Mouse (Mus musculus) MEL (cell line): Measurements from ENCODE around the gene Nfatc3. TPM values are rescaled to one million over a fixed set of nuclear protein-coding genes. Genes with fewer than 3 reads are reported as not detected.
A peak's percentile ranks its signal among the peaks of the same experiment; 100 is the strongest.

Experiments used
- DNase-seq: peaks from one replicate; pipeline ENCODE4 v3.0.0; 2011; ENCODE audit warnings: low read depth, low spot score
- H3K27ac ChIP-seq: 2 replicates; pipeline ENCODE4 v1.5.1; 2012; ENCODE audit warnings: low read depth, mild to moderate bottlenecking, control low read depth, low read length, moderate library complexity; ENCODE audit not compliant: control insufficient read depth
- H3K27me3 ChIP-seq, 2 experiments: fragments of 150-350 bp in 1 of 2; sonication (generic) in 1 of 2; 2 replicates each; pipeline ENCODE4 v1.6.1; 2012; ENCODE audit warnings: low read length in 2 of 2, mild to moderate bottlenecking in 2 of 2, improper control_type of control experiment in 1 of 2, moderate library complexity in 1 of 2; ENCODE audit not compliant: insufficient read depth in 2 of 2, control insufficient read depth in 1 of 2
- H3K36me3 ChIP-seq, 2 experiments: 2 replicates each; pipeline ENCODE4 v1.6.1; 2012 to 2014; ENCODE audit warnings: low read length in 2 of 2, improper control_type of control experiment in 1 of 2, inconsistent platforms in 1 of 2, mild to moderate bottlenecking in 1 of 2; ENCODE audit not compliant: insufficient read depth in 2 of 2, control insufficient read depth in 1 of 2
- H3K4me1 ChIP-seq, 2 experiments: fragments of 150-350 bp in 1 of 2; sonication (generic) in 1 of 2; 2 replicates each; pipeline ENCODE4 v1.6.1; 2012; ENCODE audit warnings: low read length in 2 of 2, improper control_type of control experiment in 1 of 2, mild to moderate bottlenecking in 1 of 2; ENCODE audit not compliant: insufficient read depth in 2 of 2, control insufficient read depth in 1 of 2
- H3K4me3 ChIP-seq, 2 experiments: fragments of 150-350 bp in 1 of 2; sonication (generic) in 1 of 2; 2 replicates each; pipeline ENCODE4 v1.5.1; 2012; ENCODE audit warnings: low read depth in 2 of 2, low read length in 2 of 2, mild to moderate bottlenecking in 2 of 2, moderate library complexity in 2 of 2, control low read depth in 1 of 2, improper control_type of control experiment in 1 of 2; ENCODE audit not compliant: control insufficient read depth in 1 of 2, insufficient read depth in 1 of 2
- H3K79me2 ChIP-seq: 2 replicates; pipeline ENCODE4 v1.6.1; 2012; ENCODE audit warnings: mild to moderate bottlenecking, low read length, moderate library complexity; ENCODE audit not compliant: control insufficient read depth, poor library complexity, insufficient read depth
- H3K9ac ChIP-seq: 2 replicates; pipeline ENCODE4 v1.6.1; 2012; ENCODE audit warnings: low read depth, mild to moderate bottlenecking, control low read depth, low read length, moderate library complexity; ENCODE audit not compliant: control insufficient read depth, poor library complexity, severe bottlenecking
- H3K9me3 ChIP-seq: fragments of 150-350 bp; sonication (generic); replicated peaks from 2 replicates; pipeline ENCODE4 v1.6.1; 2012; ENCODE audit warnings: mild to moderate bottlenecking, low read length, improper control_type of control experiment, moderate library complexity; ENCODE audit not compliant: insufficient read depth
- BHLHE40 ChIP-seq: IDR thresholded peaks from 2 replicates; pipeline ENCODE4 v1.6.1; 2012; ENCODE audit warnings: low read depth, mild to moderate bottlenecking, inconsistent platforms, low read length, improper control_type of control experiment, borderline replicate concordance
- CHD1 ChIP-seq: IDR thresholded peaks from 2 replicates; pipeline ENCODE4 v1.6.1; 2012; ENCODE audit warnings: low read depth, mild to moderate bottlenecking, inconsistent platforms, low read length, improper control_type of control experiment
- CHD2 ChIP-seq: IDR thresholded peaks from 2 replicates; pipeline ENCODE4 v1.6.1; 2011; ENCODE audit warnings: low read length, improper control_type of control experiment
- CTCF ChIP-seq, 3 experiments: IDR thresholded peaks in 2 of 3; conservative IDR thresholded peaks in 1 of 3; 2 replicates each; pipeline ENCODE4 v1.5.1; 2011 to 2012; ENCODE audit warnings: low read length in 3 of 3, low read depth in 2 of 3, mild to moderate bottlenecking in 2 of 3, improper control_type of control experiment in 1 of 3, inconsistent platforms in 1 of 3, mixed read lengths in 1 of 3, moderate library complexity in 1 of 3; ENCODE audit not compliant: control insufficient read depth in 1 of 3, insufficient read depth in 1 of 3, poor library complexity in 1 of 3, severe bottlenecking in 1 of 3
- E2F4 ChIP-seq: IDR thresholded peaks from 2 replicates; pipeline ENCODE4 v1.6.1; 2011; ENCODE audit warnings: low read depth, low read length, improper control_type of control experiment, borderline replicate concordance
- ELF1 ChIP-seq: IDR thresholded peaks from 2 replicates; pipeline ENCODE4 v1.6.1; 2014; ENCODE audit warnings: low read depth, mild to moderate bottlenecking, inconsistent platforms, low read length, improper control_type of control experiment, moderate library complexity
- EP300 ChIP-seq, 2 experiments: IDR thresholded peaks; 2 replicates each; pipeline ENCODE4 v1.6.1; 2011; ENCODE audit warnings: improper control_type of control experiment in 2 of 2, low read length in 2 of 2, low read depth in 1 of 2, mild to moderate bottlenecking in 1 of 2
- ETS1 ChIP-seq: IDR thresholded peaks from 2 replicates; pipeline ENCODE4 v1.6.1; 2012; ENCODE audit warnings: low read depth, mild to moderate bottlenecking, inconsistent platforms, low read length, improper control_type of control experiment, moderate library complexity
- GABPA ChIP-seq: IDR thresholded peaks from 2 replicates; pipeline ENCODE4 v1.6.1; 2012; ENCODE audit warnings: low read depth, mild to moderate bottlenecking, inconsistent platforms, low read length, improper control_type of control experiment, moderate library complexity
- GATA1 ChIP-seq: IDR thresholded peaks from 2 replicates; pipeline ENCODE4 v1.6.1; 2011; ENCODE audit warnings: low read depth, low read length, improper control_type of control experiment
- HCFC1 ChIP-seq: IDR thresholded peaks from 2 replicates; pipeline ENCODE4 v1.6.1; 2012; ENCODE audit warnings: low read depth, mild to moderate bottlenecking, inconsistent platforms, low read length, improper control_type of control experiment, moderate library complexity
- JUND ChIP-seq: IDR thresholded peaks from 2 replicates; pipeline ENCODE4 v1.6.1; 2011; ENCODE audit warnings: low read depth, mild to moderate bottlenecking, improper control_type of control experiment, low read length
- KAT2A ChIP-seq: conservative IDR thresholded peaks from 2 replicates; pipeline ENCODE4 v1.6.1; 2012; ENCODE audit warnings: low read depth, low read length, improper control_type of control experiment, inconsistent platforms
- MAFK ChIP-seq: IDR thresholded peaks from 2 replicates; pipeline ENCODE4 v1.6.1; 2011; ENCODE audit warnings: low read depth, mild to moderate bottlenecking, low read length, improper control_type of control experiment, borderline replicate concordance
- MAX ChIP-seq: IDR thresholded peaks from 2 replicates; pipeline ENCODE4 v1.6.1; 2011; ENCODE audit warnings: low read length, improper control_type of control experiment
- MAZ ChIP-seq: IDR thresholded peaks from 2 replicates; pipeline ENCODE4 v1.6.1; 2012; ENCODE audit warnings: low read depth, mild to moderate bottlenecking, inconsistent platforms, low read length, improper control_type of control experiment
- MEF2A ChIP-seq: IDR thresholded peaks from 2 replicates; pipeline ENCODE4 v1.6.1; 2014; ENCODE audit warnings: low read depth, mild to moderate bottlenecking, inconsistent platforms, low read length, improper control_type of control experiment; ENCODE audit not compliant: poor library complexity, insufficient replicate concordance, severe bottlenecking; ENCODE audit errors: extremely low read depth
- MXI1 ChIP-seq: IDR thresholded peaks from 2 replicates; pipeline ENCODE4 v1.6.1; 2011; ENCODE audit warnings: mild to moderate bottlenecking, low read depth, low read length, improper control_type of control experiment
- MYB ChIP-seq: IDR thresholded peaks from 2 replicates; pipeline ENCODE4 v1.6.1; 2011; ENCODE audit warnings: mild to moderate bottlenecking, low read depth, low read length, improper control_type of control experiment
- MYC ChIP-seq: IDR thresholded peaks from 2 replicates; pipeline ENCODE4 v1.6.1; 2011; ENCODE audit warnings: low read depth, mild to moderate bottlenecking, low read length, improper control_type of control experiment, moderate library complexity
- NELFE ChIP-seq: IDR thresholded peaks from 2 replicates; pipeline ENCODE4 v1.6.1; 2011; ENCODE audit warnings: low read depth, low read length, improper control_type of control experiment
- NRF1 ChIP-seq: IDR thresholded peaks from 2 replicates; pipeline ENCODE4 v1.6.1; 2014; ENCODE audit warnings: low read depth, mild to moderate bottlenecking, inconsistent platforms, low read length, improper control_type of control experiment, moderate library complexity; ENCODE audit not compliant: poor library complexity, insufficient read depth, severe bottlenecking
- POLR2A ChIP-seq, 2 experiments: IDR thresholded peaks; 2 replicates each; pipeline ENCODE4 v1.6.1; 2011 to 2012; ENCODE audit warnings: low read length in 2 of 2, mild to moderate bottlenecking in 2 of 2, control low read depth in 1 of 2, improper control_type of control experiment in 1 of 2, low read depth in 1 of 2, moderate library complexity in 1 of 2; ENCODE audit not compliant: control insufficient read depth in 1 of 2, insufficient read depth in 1 of 2, poor library complexity in 1 of 2
- RAD21 ChIP-seq: IDR thresholded peaks from 2 replicates; pipeline ENCODE4 v1.6.1; 2011; ENCODE audit warnings: mild to moderate bottlenecking, low read depth, low read length, improper control_type of control experiment
- RCOR1 ChIP-seq: IDR thresholded peaks from 2 replicates; pipeline ENCODE4 v1.6.1; 2012; ENCODE audit warnings: low read depth, mild to moderate bottlenecking, inconsistent platforms, low read length, improper control_type of control experiment
- SIN3A ChIP-seq: IDR thresholded peaks from 2 replicates; pipeline ENCODE4 v1.6.1; 2012; ENCODE audit warnings: low read length, improper control_type of control experiment, inconsistent platforms
- SMC3 ChIP-seq: IDR thresholded peaks from 2 replicates; pipeline ENCODE4 v1.6.1; 2011; ENCODE audit warnings: low read depth, low read length, improper control_type of control experiment
- TAL1 ChIP-seq: IDR thresholded peaks from 2 replicates; pipeline ENCODE4 v1.6.1; 2012; ENCODE audit warnings: mild to moderate bottlenecking, inconsistent platforms, low read length, moderate library complexity, mixed read lengths
- TBP ChIP-seq: IDR thresholded peaks from 2 replicates; pipeline ENCODE4 v1.8.0; 2011; ENCODE audit warnings: low read depth, low read length, improper control_type of control experiment
- UBTF ChIP-seq: IDR thresholded peaks from 2 replicates; pipeline ENCODE4 v1.6.1; 2012; ENCODE audit warnings: low read depth, mild to moderate bottlenecking, inconsistent platforms, low read length, improper control_type of control experiment, moderate library complexity, borderline replicate concordance; ENCODE audit not compliant: insufficient read depth
- USF1 ChIP-seq: IDR thresholded peaks from 2 replicates; pipeline ENCODE4 v1.6.1; 2014; ENCODE audit warnings: low read depth, mild to moderate bottlenecking, inconsistent platforms, low read length, improper control_type of control experiment, moderate library complexity
- USF2 ChIP-seq, 2 experiments: IDR thresholded peaks; 2 replicates each; pipeline ENCODE4 v1.6.1; 2011 to 2012; ENCODE audit warnings: improper control_type of control experiment in 2 of 2, low read length in 2 of 2, borderline replicate concordance in 1 of 2, inconsistent platforms in 1 of 2, low read depth in 1 of 2, mild to moderate bottlenecking in 1 of 2; ENCODE audit not compliant: insufficient read depth in 1 of 2
- ZC3H11A ChIP-seq: IDR thresholded peaks from 2 replicates; pipeline ENCODE4 v1.6.1; 2012; ENCODE audit warnings: low read depth, mild to moderate bottlenecking, inconsistent platforms, low read length, improper control_type of control experiment
- ZKSCAN1 ChIP-seq: IDR thresholded peaks from 2 replicates; pipeline ENCODE4 v1.6.1; 2012; ENCODE audit warnings: low read depth, mild to moderate bottlenecking, inconsistent platforms, low read length, improper control_type of control experiment, moderate library complexity
- ZMIZ1 ChIP-seq: IDR thresholded peaks from 2 replicates; pipeline ENCODE4 v1.6.1; 2012; ENCODE audit warnings: low read depth, mild to moderate bottlenecking, inconsistent platforms, low read length, improper control_type of control experiment, moderate library complexity
- polyA plus RNA-seq, 2 experiments: library from polyadenylated mRNA; stranded (reverse) in 1 of 2; unstranded in 1 of 2; fragments of >175 nt in 1 of 2; fragments of >200 nt in 1 of 2; gene quantifications; 2 replicates each; pipeline versions ENCODE4 v1.2.1 to v1.2.4; 2012; ENCODE audit warnings: low replicate concordance in 2 of 2, low read depth in 1 of 2; ENCODE audit not compliant: insufficient read length in 2 of 2, insufficient read depth in 1 of 2, missing spikeins in 1 of 2
- total RNA-seq: library from RNA; depleted of rRNA; stranded (reverse); fragments of 300-350 nt; gene quantifications from 2 replicates; pipeline ENCODE4 v1.2.3, GENCODE M21; 2012; rRNA removed

Gene Nfatc3
- 14.4 and 16.9 TPM in 2 replicates for total RNA-seq
- 10 to 100 TPM; 50.2 to 59.3 TPM for polyA plus RNA-seq

DNA sequence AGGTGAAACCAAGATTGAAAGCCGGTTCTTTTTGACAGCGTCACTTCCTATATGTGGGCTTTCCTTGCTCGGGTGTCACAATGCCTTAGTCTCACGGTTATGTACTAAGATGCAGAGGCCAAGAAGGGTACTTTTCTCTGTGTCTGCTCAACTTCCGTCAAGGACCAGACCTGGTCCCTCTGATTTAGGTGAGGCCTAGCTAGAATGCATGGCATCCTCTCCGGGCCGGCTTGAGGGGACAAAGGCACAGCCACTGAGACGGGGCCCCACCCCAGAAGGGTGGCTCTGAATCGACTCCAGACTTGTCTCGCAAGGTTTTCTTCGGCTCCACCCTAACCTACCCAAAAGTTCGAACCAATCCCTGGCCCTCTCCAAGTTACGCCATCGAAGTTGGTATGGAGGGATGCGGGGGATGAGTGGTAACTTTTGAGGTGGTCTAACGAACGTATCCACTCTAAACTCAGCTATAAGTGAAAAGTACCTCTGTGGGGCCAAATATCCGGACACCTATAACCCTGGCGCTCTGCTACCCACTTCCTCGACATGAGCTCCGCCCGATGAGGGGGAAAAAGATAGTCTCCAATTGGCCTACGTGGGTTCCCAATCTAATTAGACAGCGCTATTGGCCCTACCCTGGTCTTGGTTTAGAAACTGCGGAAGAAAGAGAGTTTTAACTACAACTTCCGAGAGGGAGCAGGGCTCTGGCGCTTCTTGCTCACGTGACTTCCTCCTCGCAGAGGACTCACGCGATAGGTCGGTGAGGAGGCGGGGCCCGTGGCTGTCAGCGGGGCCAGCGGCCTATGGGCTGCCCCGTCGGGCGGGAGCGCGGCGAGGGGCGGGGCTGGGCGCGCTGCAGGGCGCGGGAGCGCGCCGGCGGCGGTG is at the start of gene Nfatc3:
Gene Nfatc3 (plus strand): TSS at position 110 of the 882 bp plus-strand sequence.
- Histone ChIP-seq H3K27ac (peak within 1 kb of the TSS; percentile 84), H3K4me3 (peak within 1 kb of the TSS; percentile 90 to 98), H3K79me2 (peaks cover 37% of the 10 kb centered on the region), H3K9ac (peak within 1 kb of the TSS; percentile 92), H3K4me1 (peaks cover 8 to 12% of the 10 kb centered on the region in 2 experiments), H3K27me3 (no peaks in the 10 kb centered on the region), H3K9me3 (no peaks in the 10 kb centered on the region), H3K36me3 (peaks cover 0 to 35% of the 10 kb centered on the region in 2 experiments; a peak in 2 of 4 replicates)
- DNase-seq = peak; percentile 99
- TF ChIP-seq GABPA = no peak
- no peak for TF ChIP-seq TAL1
- no peak for TF ChIP-seq SMC3
- TF ChIP-seq TBP = peak; percentile 82
- no peak for TF ChIP-seq MAFK
- peak; percentile 92 for TF ChIP-seq CHD2
- no peak for TF ChIP-seq MYC
- TF ChIP-seq UBTF = 0 out of 2 replicates have a peak, but pooled peaks have one; percentile 67
- TF ChIP-seq CHD1 = no peak
- TF ChIP-seq NRF1 = no peak
- TF ChIP-seq USF1 = peak; percentile 98
- TF ChIP-seq MXI1 = no peak
- no peak for TF ChIP-seq ZKSCAN1
- peak; percentile 69 for TF ChIP-seq NELFE
- peak; percentile 95 for TF ChIP-seq ELF1
- TF ChIP-seq SIN3A = peak; percentile 67
- TF ChIP-seq MEF2A = no peak
- TF ChIP-seq ZC3H11A = no peak
- no peak for TF ChIP-seq CTCF (IDR thresholded peaks at IDR 0.05 in 2 of 3, conservative IDR thresholded peaks at IDR 0.05 in 1 of 3; ENCODE audit: control insufficient read depth in 1 of 3, insufficient read depth in 1 of 3, low read depth in 2 of 3, low read length in 3 of 3, poor library complexity in 1 of 3, severe bottlenecking in 1 of 3)
- peak; percentile 93 for TF ChIP-seq HCFC1
- TF ChIP-seq BHLHE40 = peak; percentile 89
- no peak for TF ChIP-seq RCOR1
- TF ChIP-seq USF2 (IDR thresholded peaks at IDR 0.05; ENCODE audit: borderline replicate concordance in 1 of 2, insufficient read depth in 1 of 2, low read depth in 1 of 2, low read length in 2 of 2) = peak; percentile 80 to 91; a peak in 3 of 4 replicates
- peak; percentile 50 to 92; a peak in 3 of 4 replicates for TF ChIP-seq POLR2A (IDR thresholded peaks at IDR 0.05; ENCODE audit: control insufficient read depth in 1 of 2, insufficient read depth in 1 of 2, low read depth in 1 of 2, low read length in 2 of 2, poor library complexity in 1 of 2)
- TF ChIP-seq MAX = peak; percentile 93
- TF ChIP-seq RAD21 = no peak
- no peak for TF ChIP-seq E2F4
- TF ChIP-seq MAZ = no peak; the same call in 1 of the 2 replicates
- TF ChIP-seq JUND = no peak
- peak; percentile 43; the same call in 1 of the 2 replicates for TF ChIP-seq ZMIZ1
- no peak for TF ChIP-seq EP300 (IDR thresholded peaks at IDR 0.05; ENCODE audit: low read depth in 1 of 2, low read length in 2 of 2)
- no peak for TF ChIP-seq ETS1
- TF ChIP-seq KAT2A = peak; percentile 77
- no peak for TF ChIP-seq MYB
- TF ChIP-seq GATA1 = no peak
